25 mouse cellular contexts compared by ENCODE assay signal in genomic region chr15:11927742-11928141, GRCm38 (mm10). TPM values are rescaled to one million over a fixed set of nuclear protein-coding genes. Genes with fewer than 3 reads are reported as not detected.
DNase-seq lines count a peak whose midpoint lies in the region; ATAC-seq and TF ChIP-seq lines count a peak whose summit lies in the region.
"Had no signal": no experiment of that assay in that cellular context is flagged by ENCODE, and none has a peak within 500 bp of the region (broad histone marks: within the 10 kb centered on the region; RNA-seq: fewer than 3 reads in every experiment).

No protein-coding gene starts in this region.

- H3K27ac ChIP-seq in MEL (ENCODE audit: control insufficient read depth, low read depth, low read length) = no peak overlapping the region
- no peak overlapping the region for H3K27ac ChIP-seq in intestine, postnatal 0 days (ENCODE audit: low read depth, low read length)
- H3K27ac ChIP-seq in forebrain, embryonic 10.5 days = no peak overlapping the region

- WGBS in intestine, postnatal 0 days = 80% methylated on average over 3 of the region's 3 CpGs
- 80% methylated on average over 3 of the region's 3 CpGs for WGBS in forebrain, embryonic 10.5 days

- TF ChIP-seq POLR2A in MEL (IDR thresholded peaks at IDR 0.05; ENCODE audit: control insufficient read depth in 1 of 2, insufficient read depth in 1 of 2, low read depth in 1 of 2, low read length in 2 of 2, poor library complexity in 1 of 2) = no peak

- no peak for TF ChIP-seq CTCF in G1E (IDR thresholded peaks at IDR 0.05; ENCODE audit: low read depth, low read length)
- no peak for TF ChIP-seq CTCF in MEL (IDR thresholded peaks at IDR 0.05 in 2 of 3, conservative IDR thresholded peaks at IDR 0.05 in 1 of 3; ENCODE audit: control insufficient read depth in 1 of 3, insufficient read depth in 1 of 3, low read depth in 2 of 3, low read length in 3 of 3, poor library complexity in 1 of 3, severe bottlenecking in 1 of 3)
- TF ChIP-seq CTCF in intestine, postnatal 0 days (IDR thresholded peaks at IDR 0.05; ENCODE audit: low read depth) = no peak

- no peaks in the 10 kb centered on the region for H3K79me2 ChIP-seq in MEL (ENCODE audit: control insufficient read depth, insufficient read depth, low read length, poor library complexity)

- no peak overlapping the region for H3K4me2 ChIP-seq in intestine, postnatal 0 days (replicated peaks; ENCODE audit: low read depth)

- no peaks in the 10 kb centered on the region for H3K9me3 ChIP-seq in G1E (replicated peaks)
- H3K9me3 ChIP-seq in MEL (replicated peaks; ENCODE audit: insufficient read depth, low read length) = no peaks in the 10 kb centered on the region
- H3K9me3 ChIP-seq in intestine, postnatal 0 days (ENCODE audit: control insufficient read depth) = no peaks in the 10 kb centered on the region
- H3K9me3 ChIP-seq in forebrain, embryonic 10.5 days = no peaks in the 10 kb centered on the region

- H3K27me3 ChIP-seq in G1E (ENCODE audit: insufficient read depth, low read length) = peaks cover 6% of the 10 kb centered on the region; the same call in 1 of the 2 replicates
- H3K27me3 ChIP-seq in MEL (ENCODE audit: control insufficient read depth in 1 of 2, insufficient read depth in 2 of 2, low read length in 2 of 2) = no peaks in the 10 kb centered on the region; a peak in 1 of 4 replicates
- no peaks in the 10 kb centered on the region for H3K27me3 ChIP-seq in intestine, postnatal 0 days (replicated peaks; ENCODE audit: control insufficient read depth, insufficient read depth, low read length)
- H3K27me3 ChIP-seq in forebrain, embryonic 10.5 days (ENCODE audit: poor library complexity, severe bottlenecking) = no peaks in the 10 kb centered on the region
- H3K27me3 ChIP-seq: CH12.LX, Patski had no signal

- no peak overlapping the region for H3K4me3 ChIP-seq in G1E (ENCODE audit: low read depth, low read length)
- H3K4me3 ChIP-seq in MEL (ENCODE audit: control insufficient read depth in 1 of 2, insufficient read depth in 1 of 2, low read depth in 2 of 2, low read length in 2 of 2) = no peak overlapping the region
- H3K4me3 ChIP-seq in intestine, postnatal 0 days (ENCODE audit: low read depth, low read length) = no peak overlapping the region
- H3K4me3 ChIP-seq in forebrain, embryonic 10.5 days = no peak overlapping the region

- 0 out of 4 replicates have a peak, but pooled peaks of 1 of the 2 experiments have one; percentile 12 for TF ChIP-seq EP300 in MEL (IDR thresholded peaks at IDR 0.05; ENCODE audit: low read depth in 1 of 2, low read length in 2 of 2)

- H3K36me3 ChIP-seq in G1E (replicated peaks) = no peaks in the 10 kb centered on the region
- H3K36me3 ChIP-seq in MEL (ENCODE audit: control insufficient read depth in 1 of 2, insufficient read depth in 2 of 2, low read length in 2 of 2) = no peaks in the 10 kb centered on the region
- H3K36me3 ChIP-seq in intestine, postnatal 0 days (ENCODE audit: control insufficient read depth, insufficient read depth) = no peaks in the 10 kb centered on the region
- no peaks in the 10 kb centered on the region for H3K36me3 ChIP-seq in forebrain, embryonic 10.5 days (replicated peaks)

- H3K4me1 ChIP-seq in G1E (ENCODE audit: insufficient read depth, low read depth, low read length) (peaks cover 2% of the 10 kb centered on the region; the same call in 1 of the 2 replicates), MEL (ENCODE audit: control insufficient read depth in 1 of 2, insufficient read depth in 2 of 2, low read length in 2 of 2) (no peaks in the 10 kb centered on the region)
- no peaks in the 10 kb centered on the region for H3K4me1 ChIP-seq in intestine, postnatal 0 days (replicated peaks; ENCODE audit: control insufficient read depth, insufficient read depth, low read length)
- H3K4me1 ChIP-seq in forebrain, embryonic 10.5 days = no peaks in the 10 kb centered on the region

- peak; percentile 54 for ATAC-seq in G1E (ENCODE audit: extremely low read depth, insufficient number of reproducible peaks, low FRiP score, poor library complexity, severe bottlenecking)
- ATAC-seq in intestine, postnatal 0 days = no peak
- ATAC-seq in granulocyte monocyte progenitor cell, adult 5-6 weeks (replicated peaks; ENCODE audit: poor library complexity, severe bottlenecking) = no peak
- ATAC-seq: activated CD4-positive, CD25-positive, alpha-beta regulatory T cell, adult 4 months; CD4-positive, CD25-positive, alpha-beta regulatory T cell, adult 4 months; Patski had no signal

- DNase-seq in G1E (ENCODE audit: low spot score) = no peak
- DNase-seq in MEL (ENCODE audit: low read depth, low spot score) = peak; percentile 52
- DNase-seq in MEL-GATA-1-ER (ENCODE audit: extremely low read depth, low read depth) = peak; percentile 24
- peak; percentile 26 for DNase-seq in R1 (ENCODE audit: low read depth, low spot score)
- no peak for DNase-seq in right cerebral cortex, adult 2 months (ENCODE audit: low spot score in 2 of 2)
- DNase-seq in forebrain, embryonic 10.5 days (ENCODE audit: extremely low spot score, low spot score) = no peak
- DNase-seq: adrenal gland, adult 2 months; adrenal gland, adult 8-10 months; adrenal gland, postnatal 10 days; adrenal gland, postnatal 14 days; adrenal gland, postnatal 25 days; adrenal gland, postnatal 36 days; B cell, adult 2 months; cerebellum, adult 11 months; cerebellum, adult 11-12 months; cerebellum, adult 18-20 months; cerebellum, adult 2 months; cerebellum, adult 8-10 months; cerebellum, adult 9-10 months had no signal

- H3K9ac ChIP-seq in MEL (ENCODE audit: control insufficient read depth, low read depth, low read length, poor library complexity, severe bottlenecking) = no peak overlapping the region
- no peak overlapping the region for H3K9ac ChIP-seq in intestine, postnatal 0 days (ENCODE audit: low read depth, low read length)

- TF ChIP-seq RAD21 in MEL (IDR thresholded peaks at IDR 0.05; ENCODE audit: low read depth, low read length) = no peak

TF ChIP-seq in MEL, 35 proteins besides CTCF, POLR2A, EP300 and RAD21:
- TF ChIP-seq TAL1 (IDR thresholded peaks at IDR 0.05; ENCODE audit: low read length) (peak; percentile 28), HCFC1 (IDR thresholded peaks at IDR 0.05; ENCODE audit: low read depth, low read length) (no peak), CHD2 (IDR thresholded peaks at IDR 0.05; ENCODE audit: low read length) (no peak), MAX (IDR thresholded peaks at IDR 0.05; ENCODE audit: low read length) (0 out of 2 replicates have a peak, but pooled peaks have one; percentile 36)

RNA-seq across cellular contexts. Expression of gene Npr3, which starts 20.7 kb away (rescaled TPM):
- total RNA-seq in G1E (2014; fragmentation: Nextera tagmentation) (not detected in 2 replicates), G1E (2017) (0.06 and 0.16 TPM in 2 replicates), MEL (2012; rRNA removed) (not detected in 2 replicates)
- polyA plus RNA-seq in G1E (2012) (not detected in 2 replicates), MEL (2012; ENCODE audit: insufficient read depth in 1 of 2, insufficient read length in 2 of 2, low read depth in 1 of 2, low replicate concordance in 2 of 2, missing spikeins in 1 of 2) (not detected)
- polyA plus RNA-seq in intestine, postnatal 0 days (2015; fragmentation: Nextera tagmentation; extraction: Ambion mirVana) = 3.8 and 4.4 TPM in 2 replicates
- not detected in 2 replicates for total RNA-seq in granulocyte monocyte progenitor cell, adult 5-6 weeks (2014; fragmentation: Nextera tagmentation)
- not detected in 2 replicates for total RNA-seq in granulocyte monocyte progenitor cell, adult 5-6 weeks (2017)
- 2.4 and 2.6 TPM in 2 replicates for polyA plus RNA-seq in forebrain, embryonic 10.5 days (2016; fragmentation: Nextera tagmentation; extraction: Ambion mirVana)
- total RNA-seq: CH12.LX had no signal
- polyA plus RNA-seq: activated CD4-positive, CD25-positive, alpha-beta regulatory T cell, adult 4 months; CD4-positive, CD25-positive, alpha-beta regulatory T cell, adult 4 months had no signal

Comparison
In these comparisons a context has a peak if more than half of its experiments do, and no peak if none do; other contexts are left out.
1. DNase-seq: peak in MEL (single experiment), MEL-GATA-1-ER (single experiment) and R1 (single experiment); none in G1E (single experiment), right cerebral cortex, adult 2 months (0 of 2) and forebrain, embryonic 10.5 days (single experiment).